In the genomic region with DNA sequence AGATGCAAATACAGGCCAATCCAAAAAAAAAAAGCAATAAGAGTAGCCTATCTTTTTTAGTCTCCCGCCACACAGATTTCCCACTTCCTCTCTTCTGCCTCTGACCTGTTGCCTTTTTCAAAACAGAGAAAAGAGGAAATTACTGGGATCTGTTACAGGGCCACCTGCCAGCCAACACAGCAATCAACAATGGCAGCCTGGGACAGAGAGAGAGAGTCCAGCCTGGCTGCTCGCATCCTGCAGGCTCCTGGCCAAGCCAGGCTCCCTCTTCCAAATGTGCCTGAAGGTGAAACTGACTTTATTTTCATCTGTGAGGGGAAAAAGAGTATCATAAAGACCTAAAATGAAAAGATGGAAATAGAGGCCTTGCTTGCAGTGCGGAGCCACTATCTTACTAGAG, we compare ENCODE assay signal across 20 mouse cellular contexts. TPM values are rescaled to one million over a fixed set of nuclear protein-coding genes. Genes with fewer than 3 reads are reported as not detected.
DNase-seq lines count a peak whose midpoint lies in the region; ATAC-seq lines count a peak whose summit lies in the region.
"Had no signal": no experiment of that assay in that cellular context is flagged by ENCODE, and none has a peak within 500 bp of the region (broad histone marks: within the 10 kb centered on the region; RNA-seq: fewer than 3 reads in every experiment).

No protein-coding gene starts in this region.

- no peak for ATAC-seq in forebrain, embryonic 14.5 days
- no peak for ATAC-seq in forebrain, embryonic 15.5 days (replicated peaks)
- no peak for ATAC-seq in kidney, embryonic 16.5 days (ENCODE audit: low FRiP score, low TSS enrichment)
- no peak for ATAC-seq in midbrain, embryonic 11.5 days (ENCODE audit: low FRiP score)
- ATAC-seq: CD4-positive, CD25-positive, alpha-beta regulatory T cell, adult 4 months; intestine, embryonic 16.5 days had no signal

- no peaks in the 10 kb centered on the region for H3K36me3 ChIP-seq in forebrain, embryonic 14.5 days (ENCODE audit: control insufficient read depth, insufficient read depth, low read length)
- no peaks in the 10 kb centered on the region for H3K36me3 ChIP-seq in forebrain, embryonic 15.5 days
- no peaks in the 10 kb centered on the region for H3K36me3 ChIP-seq in kidney, embryonic 16.5 days (ENCODE audit: insufficient read depth, low read length)
- no peaks in the 10 kb centered on the region for H3K36me3 ChIP-seq in midbrain, embryonic 11.5 days (ENCODE audit: control insufficient read depth, insufficient read depth, low read length)
- H3K36me3 ChIP-seq: G1E; hindbrain, embryonic 15.5 days; limb, embryonic 15.5 days had no signal

- no peak overlapping the region for H3K4me3 ChIP-seq in forebrain, embryonic 14.5 days (ENCODE audit: low read depth, low read length)
- H3K4me3 ChIP-seq in forebrain, embryonic 15.5 days: no peak overlapping the region
- no peak overlapping the region for H3K4me3 ChIP-seq in kidney, embryonic 16.5 days (ENCODE audit: low read length)
- no peak overlapping the region for H3K4me3 ChIP-seq in midbrain, embryonic 11.5 days (ENCODE audit: low read depth, low read length)
- H3K4me3 ChIP-seq: hindbrain, embryonic 15.5 days; limb, embryonic 15.5 days; megakaryocyte, embryonic 14.5 days had no signal

- no peak overlapping the region for H3K27ac ChIP-seq in forebrain, embryonic 14.5 days (ENCODE audit: low read depth, low read length)
- no peak overlapping the region for H3K27ac ChIP-seq in forebrain, embryonic 15.5 days (replicated peaks)
- H3K27ac ChIP-seq in kidney, embryonic 16.5 days (ENCODE audit: low read length): no peak overlapping the region
- H3K27ac ChIP-seq in midbrain, embryonic 11.5 days (ENCODE audit: low read depth, low read length): no peak overlapping the region
- H3K27ac ChIP-seq: hindbrain, embryonic 15.5 days; limb, embryonic 15.5 days had no signal

- peak; percentile 54 for DNase-seq in adrenal gland, postnatal 10 days
- DNase-seq in adrenal gland, adult 2 months: no peak
- DNase-seq in forebrain, embryonic 14.5 days (ENCODE audit: low spot score): peak; percentile 9
- DNase-seq in kidney, postnatal 10 days: peak; percentile 30
- peak; percentile 16 for DNase-seq in heart, postnatal 4 days
- no peak for DNase-seq in midbrain, embryonic 11.5 days (ENCODE audit: low spot score, missing footprints)
- DNase-seq: adrenal gland, postnatal 25 days; embryo, embryonic 11 days; lung, postnatal 10 days; thymus, postnatal 4 days had no signal

- no peak overlapping the region for H3K4me2 ChIP-seq in forebrain, embryonic 14.5 days (ENCODE audit: low read length)
- no peak overlapping the region for H3K4me2 ChIP-seq in forebrain, embryonic 15.5 days (replicated peaks)
- H3K4me2 ChIP-seq in kidney, embryonic 16.5 days (replicated peaks; ENCODE audit: low read depth, low read length): no peak overlapping the region
- H3K4me2 ChIP-seq in midbrain, embryonic 11.5 days: no peak overlapping the region
- H3K4me2 ChIP-seq: hindbrain, embryonic 15.5 days; limb, embryonic 15.5 days had no signal

- H3K9ac ChIP-seq in forebrain, embryonic 14.5 days (ENCODE audit: low read length): no peak overlapping the region
- no peak overlapping the region for H3K9ac ChIP-seq in forebrain, embryonic 15.5 days (replicated peaks)
- H3K9ac ChIP-seq in kidney, embryonic 16.5 days (replicated peaks; ENCODE audit: low read length): no peak overlapping the region
- H3K9ac ChIP-seq in midbrain, embryonic 11.5 days (ENCODE audit: low read length): no peak overlapping the region
- H3K9ac ChIP-seq: hindbrain, embryonic 15.5 days; limb, embryonic 15.5 days had no signal

- peaks cover 10% of the 10 kb centered on the region for H3K4me1 ChIP-seq in forebrain, embryonic 14.5 days (ENCODE audit: control insufficient read depth, insufficient read depth, low read length)
- H3K4me1 ChIP-seq in forebrain, embryonic 15.5 days: peaks cover 10% of the 10 kb centered on the region; the same call in 1 of the 2 replicates
- H3K4me1 ChIP-seq in kidney, embryonic 16.5 days (ENCODE audit: insufficient read depth, low read length): no peaks in the 10 kb centered on the region
- no peaks in the 10 kb centered on the region for H3K4me1 ChIP-seq in midbrain, embryonic 11.5 days (ENCODE audit: control insufficient read depth, insufficient read depth, low read length)
- H3K4me1 ChIP-seq: megakaryocyte, embryonic 14.5 days had no signal

- 75% methylated on average over 3 of the region's 3 CpGs for WGBS in forebrain, embryonic 14.5 days
- 61% methylated on average over 3 of the region's 3 CpGs for WGBS in forebrain, embryonic 15.5 days
- WGBS in kidney, embryonic 16.5 days: 72% methylated on average over 3 of the region's 3 CpGs
- 86% methylated on average over 3 of the region's 3 CpGs for WGBS in midbrain, embryonic 11.5 days

- no peaks in the 10 kb centered on the region for H3K27me3 ChIP-seq in forebrain, embryonic 14.5 days (replicated peaks; ENCODE audit: control insufficient read depth, insufficient read depth, low read length)
- H3K27me3 ChIP-seq in forebrain, embryonic 15.5 days: no peaks in the 10 kb centered on the region
- no peaks in the 10 kb centered on the region for H3K27me3 ChIP-seq in kidney, embryonic 16.5 days (ENCODE audit: insufficient read depth, low read length)
- no peaks in the 10 kb centered on the region for H3K27me3 ChIP-seq in midbrain, embryonic 11.5 days (ENCODE audit: control insufficient read depth, insufficient read depth, low read length)
- H3K27me3 ChIP-seq: hindbrain, embryonic 15.5 days; limb, embryonic 15.5 days; megakaryocyte, embryonic 14.5 days had no signal

- no peaks in the 10 kb centered on the region for H3K9me3 ChIP-seq in forebrain, embryonic 14.5 days (replicated peaks; ENCODE audit: control insufficient read depth, low read length)
- H3K9me3 ChIP-seq in forebrain, embryonic 15.5 days: no peaks in the 10 kb centered on the region
- H3K9me3 ChIP-seq in kidney, embryonic 16.5 days (ENCODE audit: low read length): no peaks in the 10 kb centered on the region
- no peaks in the 10 kb centered on the region for H3K9me3 ChIP-seq in midbrain, embryonic 11.5 days (ENCODE audit: control insufficient read depth, low read length)
- H3K9me3 ChIP-seq: hindbrain, embryonic 15.5 days; limb, embryonic 15.5 days had no signal

RNA-seq across cellular contexts. Expression of a gene that starts 29.3 kb away (rescaled TPM):
- not detected for total RNA-seq in adrenal gland, postnatal 10 days (2021)
- not detected for total RNA-seq in adrenal gland, adult 2 months (2021)
- not detected in 2 replicates for polyA plus RNA-seq in adrenal gland, adult 2 months (2012; rRNA removed)
- 0.38 and 0.69 TPM in 2 replicates for polyA plus RNA-seq in forebrain, embryonic 14.5 days (2014; fragmentation: Nextera tagmentation; extraction: Ambion mirVana)
- 0.26 TPM in 1 of 2 replicates, not detected in the other for polyA plus RNA-seq in forebrain, embryonic 15.5 days (2015; fragmentation: Nextera tagmentation; extraction: Ambion mirVana)
- 0.05 and 0.14 TPM in 2 replicates for polyA plus RNA-seq in kidney, embryonic 16.5 days (2015; fragmentation: Nextera tagmentation; extraction: Ambion mirVana)
- total RNA-seq in heart, postnatal 4 days (2021): not detected
- 2.3 and 2.6 TPM in 2 replicates for polyA plus RNA-seq in midbrain, embryonic 11.5 days (2014; fragmentation: Nextera tagmentation; extraction: Ambion mirVana)
- total RNA-seq: adrenal gland, postnatal 25 days had no signal
- polyA plus RNA-seq: CD4-positive, CD25-positive, alpha-beta regulatory T cell, adult 4 months; G1E; gonadal fat pad, adult 2 months; intestine, embryonic 16.5 days; liver, embryonic 16.5 days had no signal

Comparison
In these comparisons a context has a peak if more than half of its experiments do, and no peak if none do; other contexts are left out.
1. DNase-seq: peak in adrenal gland, postnatal 10 days (single experiment), forebrain, embryonic 14.5 days (single experiment), kidney, postnatal 10 days (single experiment) and heart, postnatal 4 days (single experiment); none in adrenal gland, adult 2 months (single experiment) and midbrain, embryonic 11.5 days (single experiment).